Mouse (Mus musculus): ENCODE results near the gene A3galt2. TPM values are rescaled to one million over a fixed set of nuclear protein-coding genes. Genes with fewer than 3 reads are reported as not detected.
A peak's percentile ranks its signal among the peaks of the same experiment; 100 is the strongest.

A3galt2 gene
- polyA plus RNA-seq, 1 experiment from 2014 or later = 0.02 TPM

- H3K4me3 ChIP-seq (ENCODE audit: low read depth, low read length) = peak overlapping the region; percentile 83
- no peaks in the 10 kb centered on the region for H3K36me3 ChIP-seq (ENCODE audit: control insufficient read depth, insufficient read depth)
- peak; percentile 74 for ATAC-seq (ENCODE audit: low read depth)
- H3K9ac ChIP-seq (ENCODE audit: low read depth, low read length) = peak overlapping the region; percentile 91
- no peaks in the 10 kb centered on the region for H3K9me3 ChIP-seq (replicated peaks; ENCODE audit: control insufficient read depth, low read length)
- WGBS (ENCODE audit: insufficient replicate concordance) = under 1% methylated on average over 15 of the region's 15 CpGs
- H3K4me1 ChIP-seq (ENCODE audit: control insufficient read depth, low read depth, low read length) = peaks cover 47% of the 10 kb centered on the region
- peak overlapping the region; percentile 91 for H3K27ac ChIP-seq (ENCODE audit: low read length)
- H3K4me2 ChIP-seq (ENCODE audit: low read depth, low read length) = peak overlapping the region; percentile 98
- no peaks in the 10 kb centered on the region for H3K27me3 ChIP-seq (ENCODE audit: control insufficient read depth, insufficient read depth, low read depth, low read length)
Measured at GRCm38 (mm10) chr4:128806827-128807179, 51.6 kb downstream of the A3galt2 start.

GRCm38 (mm10) chr4:128811382-128812056 lies 56.4 kb downstream of the A3galt2 start:
- 12% methylated on average over 16 of the region's 16 CpGs for WGBS (ENCODE audit: insufficient replicate concordance)

GRCm38 (mm10) chr4:128817011-128817410 lies 61.8 kb downstream of the A3galt2 start:
- Histone ChIP-seq H3K9ac (ENCODE audit: low read depth, low read length) (no peak overlapping the region), H3K27ac (ENCODE audit: low read length) (no peak overlapping the region), H3K4me2 (ENCODE audit: low read depth, low read length) (no peak overlapping the region), H3K4me3 (ENCODE audit: low read depth, low read length) (no peak overlapping the region), H3K36me3 (ENCODE audit: control insufficient read depth, insufficient read depth) (no peaks in the 10 kb centered on the region), H3K27me3 (ENCODE audit: control insufficient read depth, insufficient read depth, low read depth, low read length) (no peaks in the 10 kb centered on the region), H3K9me3 (replicated peaks; ENCODE audit: control insufficient read depth, low read length) (no peaks in the 10 kb centered on the region), H3K4me1 (ENCODE audit: control insufficient read depth, low read depth, low read length) (peaks cover 4% of the 10 kb centered on the region)
- ATAC-seq (ENCODE audit: low read depth) = no peak
- WGBS (ENCODE audit: insufficient replicate concordance) = 56% methylated on average over 7 of the region's 7 CpGs

More at GRCm38 (mm10) chr4:128811382-128812056, 56.4 kb downstream of the A3galt2 start:
- Histone ChIP-seq H3K27ac (ENCODE audit: low read length) (no peak overlapping the region), H3K4me3 (ENCODE audit: low read depth, low read length) (peak overlapping the region; percentile 59), H3K9ac (ENCODE audit: low read depth, low read length) (peak overlapping the region; percentile 63), H3K4me1 (ENCODE audit: control insufficient read depth, low read depth, low read length) (peaks cover 25% of the 10 kb centered on the region), H3K36me3 (ENCODE audit: control insufficient read depth, insufficient read depth) (no peaks in the 10 kb centered on the region), H3K4me2 (ENCODE audit: low read depth, low read length) (peak overlapping the region; percentile 57), H3K27me3 (ENCODE audit: control insufficient read depth, insufficient read depth, low read depth, low read length) (no peaks in the 10 kb centered on the region), H3K9me3 (replicated peaks; ENCODE audit: control insufficient read depth, low read length) (no peaks in the 10 kb centered on the region)
- ATAC-seq (ENCODE audit: low read depth) = peak; percentile 80

Other genes starting within 250 kb of the A3galt2 start
- gene Zscan20, start 145.3 kb upstream of the A3galt2 start, polyA plus RNA-seq (2015; fragmentation: Nextera tagmentation; extraction: Ambion mirVana) = 0.53 and 0.70 TPM in 2 replicates
- gene Tlr12, start 136.7 kb upstream of the A3galt2 start, polyA plus RNA-seq (2015; fragmentation: Nextera tagmentation; extraction: Ambion mirVana) = 1.8 and 2.0 TPM in 2 replicates
- 3.5 and 4.2 TPM in 2 replicates for gene Phc2, start 100.7 kb upstream of the A3galt2 start, polyA plus RNA-seq (2015; fragmentation: Nextera tagmentation; extraction: Ambion mirVana)
- gene Zfp362, start 50.7 kb downstream of the A3galt2 start, polyA plus RNA-seq (2015; fragmentation: Nextera tagmentation; extraction: Ambion mirVana) = 4.8 and 5.2 TPM in 2 replicates
- 0.11 and 0.15 TPM in 2 replicates for gene Trim62, start 128.2 kb downstream of the A3galt2 start, polyA plus RNA-seq (2015; fragmentation: Nextera tagmentation; extraction: Ambion mirVana)
- 0.71 and 0.76 TPM in 2 replicates for gene Azin2, start 207.1 kb downstream of the A3galt2 start, polyA plus RNA-seq (2015; fragmentation: Nextera tagmentation; extraction: Ambion mirVana)
- 106 and 116 TPM in 2 replicates for gene Ak2, start 236.6 kb downstream of the A3galt2 start, polyA plus RNA-seq (2015; fragmentation: Nextera tagmentation; extraction: Ambion mirVana)